Mouse (Mus musculus) stomach, adult 2 months (tissue): ENCODE data around the gene Tcf12. TPM values are rescaled to one million over a fixed set of nuclear protein-coding genes. Genes with fewer than 3 reads are reported as not detected.

Source experiments
- polyA plus RNA-seq: library from polyadenylated mRNA; depleted of rRNA; stranded (reverse); fragments of >200 nt; gene quantifications from 2 replicates; pipeline ENCODE4 v1.2.3, GENCODE M21; 2012; rRNA removed

Gene Tcf12
- polyA plus RNA-seq, result 17.9 and 23.3 TPM in 2 replicates

DNA sequence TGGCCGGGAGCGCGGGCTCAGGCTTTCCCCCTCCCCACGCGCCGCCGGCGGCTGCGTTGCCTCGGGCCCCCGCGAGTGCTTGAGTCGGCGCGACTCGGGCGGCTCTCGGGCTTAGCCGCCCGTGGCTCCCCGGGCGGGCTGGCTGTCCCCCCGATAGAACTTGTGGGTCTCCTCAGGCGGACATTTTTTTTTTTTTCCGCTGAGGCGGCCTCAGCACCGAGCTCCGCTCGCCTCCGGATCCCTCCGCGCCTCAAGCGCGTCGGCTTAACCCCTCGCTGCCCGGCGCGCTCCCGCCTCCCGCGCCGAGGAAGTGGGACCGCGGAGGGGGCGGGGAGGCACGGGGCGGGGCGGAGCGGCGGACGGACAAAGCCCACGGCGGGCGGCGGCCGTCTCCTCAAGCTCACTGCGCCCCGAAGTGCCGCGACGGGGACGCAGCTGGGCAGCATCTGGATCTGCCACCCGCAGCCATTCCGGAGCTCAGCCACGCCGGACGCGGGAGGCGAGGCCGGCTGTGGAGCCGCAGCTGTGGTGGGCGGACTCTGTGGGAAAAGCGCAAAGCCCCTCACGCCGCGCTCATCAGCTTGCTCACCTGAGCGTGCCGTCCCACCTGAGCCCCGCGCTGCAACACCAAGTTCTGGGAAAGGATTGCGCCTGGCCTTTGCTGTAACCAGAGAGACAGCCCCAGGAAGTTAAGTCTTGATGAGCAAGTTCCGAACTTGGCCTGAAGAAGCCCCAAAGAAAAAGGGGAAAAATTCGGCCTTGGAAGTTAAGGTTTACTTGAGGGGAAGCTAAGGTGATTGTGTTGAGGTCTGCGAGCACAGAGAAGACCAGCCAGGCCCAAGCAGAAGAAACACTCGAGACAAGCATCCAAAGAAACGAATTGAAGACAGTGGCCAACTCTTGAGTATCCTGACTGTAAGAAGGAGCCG, at the start of gene Tcf12:
TSS of gene Tcf12 (minus strand) at position 250 of the 929 bp plus-strand sequence.

Other genes with a start within 250 kb of the Tcf12 start
- gene Zfp280d, start 163.0 kb upstream of the Tcf12 start, polyA plus RNA-seq, result 0.73 and 0.83 TPM in 2 replicates